Mouse (Mus musculus): ENCODE data around the gene Crym. TPM values are rescaled to one million over a fixed set of nuclear protein-coding genes. Genes with fewer than 3 reads are reported as not detected.

Crym gene
- polyA plus RNA-seq, 1 experiment: 1.4 TPM

GRCm38 (mm10) chr7:120163581-120164251 lies 38.2 kb downstream of the Crym start:
- no peak for DNase-seq (ENCODE audit: low read depth)

GRCm38 (mm10) chr7:120158121-120158613 lies 43.7 kb downstream of the Crym start:
- no peak for DNase-seq (ENCODE audit: low read depth)

- DNase-seq (ENCODE audit: low read depth): no peak
Measured at GRCm38 (mm10) chr7:120157575-120158061, 44.3 kb downstream of the Crym start.

GRCm38 (mm10) chr7:120156841-120157409 lies 45.0 kb downstream of the Crym start:
- DNase-seq (ENCODE audit: low read depth): no peak

- DNase-seq (ENCODE audit: low read depth): no peak
Measured at GRCm38 (mm10) chr7:120150898-120151297, 51.0 kb downstream of the Crym start.

- no peak for DNase-seq (ENCODE audit: low read depth)
Measured at GRCm38 (mm10) chr7:120150257-120150656, 51.7 kb downstream of the Crym start.

GRCm38 (mm10) chr7:120145191-120145590 lies 56.7 kb downstream of the Crym start, which contains the start of gene Zp2:
Gene Zp2 (minus strand): TSS chr7:120145291.
- no peak for DNase-seq (ENCODE audit: low read depth)

GRCm38 (mm10) chr7:120142743-120143142 lies 59.2 kb downstream of the Crym start:
- no peak for DNase-seq (ENCODE audit: low read depth)

Other genes starting within 250 kb of the Crym start
- gene Dnah3, start 106.8 kb downstream of the Crym start, polyA plus RNA-seq (2012; rRNA removed): 0.85 and 1.0 TPM in 2 replicates
- gene Tmem159, start 99.8 kb downstream of the Crym start, polyA plus RNA-seq (2012; rRNA removed): 62.7 and 64.9 TPM in 2 replicates
- gene Zp2, start 56.8 kb downstream of the Crym start, polyA plus RNA-seq (2012; rRNA removed): not detected in 2 replicates
- 0.50 and 0.89 TPM in 2 replicates for gene Anks4b, start 28.3 kb downstream of the Crym start, polyA plus RNA-seq (2012; rRNA removed)
- 0.14 TPM in 1 of 2 replicates, not detected in the other for gene Abca14, start 1.9 kb upstream of the Crym start, polyA plus RNA-seq (2012; rRNA removed)
- 0.04 TPM in 1 of 2 replicates, not detected in the other for gene Abca15, start 126.6 kb upstream of the Crym start, polyA plus RNA-seq (2012; rRNA removed)
- gene Abca16, start 207.5 kb upstream of the Crym start, polyA plus RNA-seq (2012; rRNA removed): 0.06 and 0.07 TPM in 2 replicates

Data from gonadal fat pad, adult 2 months (tissue).